Mouse (Mus musculus): ENCODE results near the gene Ablim1.

DNA sequence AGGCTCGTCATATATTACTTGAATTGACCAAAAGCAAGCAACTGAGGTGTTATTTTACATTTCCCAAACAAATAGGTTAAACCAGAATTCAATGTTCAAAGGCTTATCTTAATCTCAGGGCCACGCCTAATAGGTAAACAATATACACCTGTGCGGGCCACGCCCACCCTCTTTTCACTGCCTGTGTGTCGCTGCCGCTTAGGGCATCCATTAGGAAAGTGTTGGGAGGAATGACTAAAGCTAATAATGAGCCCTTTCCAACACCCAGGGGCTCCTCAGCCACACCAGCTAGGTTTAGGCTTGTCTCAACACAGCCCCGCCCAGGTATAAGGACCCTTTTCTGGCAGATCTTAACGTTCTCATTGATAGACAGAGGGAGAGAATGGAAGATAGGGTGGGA, 118.1 kb downstream of the Ablim1 start:
- no peak for TF ChIP-seq CTCF (IDR thresholded peaks at IDR 0.05; ENCODE audit: borderline replicate concordance, control insufficient read depth, extremely low read depth, insufficient read depth, low read length, poor library complexity)
- TF ChIP-seq POLR2A (IDR thresholded peaks at IDR 0.05; ENCODE audit: control insufficient read depth, extremely low read depth, insufficient read depth, low read length, poor library complexity) = no peak

Measured in thymus, adult 2 months (tissue).